Mouse (Mus musculus) ES-E14 (cell line): ENCODE results near the gene Parg. TPM values are rescaled to one million over a fixed set of nuclear protein-coding genes. Genes with fewer than 3 reads are reported as not detected.

ENCODE experiments used
- DNase-seq: peaks from one replicate; pipeline ENCODE4 v3.0.0-alpha.2; 2013; ENCODE audit warnings: low read depth, low spot score
- H3K27ac ChIP-seq: 2 replicates; pipeline ENCODE4 v1.5.1; 2012; ENCODE audit warnings: low read depth, mild to moderate bottlenecking, low read length, moderate library complexity, mixed read lengths; ENCODE audit not compliant: poor library complexity, insufficient read depth, severe bottlenecking
- H3K36me3 ChIP-seq: 2 replicates; pipeline ENCODE4 v1.6.1; 2012; ENCODE audit warnings: mild to moderate bottlenecking, low read length, moderate library complexity, mixed read lengths; ENCODE audit not compliant: control insufficient read depth, poor library complexity, insufficient read depth, severe bottlenecking
- H3K4me1 ChIP-seq, 2 experiments: fragments of 150-350 bp in 1 of 2; sonication (generic) in 1 of 2; 2 replicates each; pipeline ENCODE4 v1.6.1; 2012; ENCODE audit warnings: low read length in 2 of 2, mild to moderate bottlenecking in 1 of 2, mixed read lengths in 1 of 2; ENCODE audit not compliant: control insufficient read depth in 2 of 2, insufficient read depth in 2 of 2, poor library complexity in 1 of 2
- H3K4me3 ChIP-seq, 2 experiments: fragments of 150-350 bp in 1 of 2; sonication (generic) in 1 of 2; 2 replicates each; pipeline ENCODE4 v1.5.1; 2012; ENCODE audit warnings: low read length in 2 of 2, low read depth in 1 of 2, mild to moderate bottlenecking in 1 of 2, mixed read lengths in 1 of 2; ENCODE audit not compliant: insufficient read depth in 1 of 2, poor library complexity in 1 of 2, severe bottlenecking in 1 of 2
- H3K9ac ChIP-seq: 2 replicates; pipeline ENCODE4 v1.6.1; 2012; ENCODE audit warnings: low read depth, mild to moderate bottlenecking, low read length, mixed read lengths; ENCODE audit not compliant: poor library complexity, insufficient read depth, severe bottlenecking
- H3K9me3 ChIP-seq: fragments of 150-350 bp; sonication (generic); 2 replicates; pipeline ENCODE4 v1.6.1; 2012; ENCODE audit warnings: low read depth, mild to moderate bottlenecking, low read length; ENCODE audit not compliant: control insufficient read depth, insufficient read depth
- CHD2 ChIP-seq: IDR thresholded peaks from 2 replicates; pipeline ENCODE4 v1.6.1; 2014; ENCODE audit warnings: mild to moderate bottlenecking, low read depth, low read length, inconsistent platforms
- HCFC1 ChIP-seq: IDR thresholded peaks from 2 replicates; pipeline ENCODE4 v1.6.1; 2012; ENCODE audit warnings: low read length, inconsistent platforms, borderline replicate concordance; ENCODE audit not compliant: insufficient read depth
- MAFK ChIP-seq: IDR thresholded peaks from 2 replicates; pipeline ENCODE4 v1.6.1; 2014; ENCODE audit warnings: mild to moderate bottlenecking, low read depth, low read length, inconsistent platforms; ENCODE audit not compliant: insufficient read depth
- ZC3H11A ChIP-seq: IDR thresholded peaks from 2 replicates; pipeline ENCODE4 v1.6.1; 2012; ENCODE audit warnings: low read depth, mild to moderate bottlenecking, inconsistent platforms, low read length, borderline replicate concordance
- ZNF384 ChIP-seq: IDR thresholded peaks from 2 replicates; pipeline ENCODE4 v1.6.1; 2012; ENCODE audit warnings: low read depth, low read length, inconsistent platforms
- in situ Hi-C, 2 experiments: fragments of 600-800 bp; cut with MboI; formaldehyde crosslinking; loops; one replicate each; pipeline ENCODE4 v1.15.1; 2025; ENCODE audit warnings: low sequenced_read_pairs in 2 of 2, inconsistent platforms in 1 of 2; ENCODE audit not compliant: unreplicated experiment in 2 of 2
- total RNA-seq: library from RNA; depleted of rRNA; stranded (reverse); fragments of 300-350 nt; gene quantifications from 2 replicates; pipeline ENCODE4 v1.2.3, GENCODE M21; 2012; rRNA removed

The Parg gene
- 54.2 and 56.9 TPM in 2 replicates for total RNA-seq

DNA sequence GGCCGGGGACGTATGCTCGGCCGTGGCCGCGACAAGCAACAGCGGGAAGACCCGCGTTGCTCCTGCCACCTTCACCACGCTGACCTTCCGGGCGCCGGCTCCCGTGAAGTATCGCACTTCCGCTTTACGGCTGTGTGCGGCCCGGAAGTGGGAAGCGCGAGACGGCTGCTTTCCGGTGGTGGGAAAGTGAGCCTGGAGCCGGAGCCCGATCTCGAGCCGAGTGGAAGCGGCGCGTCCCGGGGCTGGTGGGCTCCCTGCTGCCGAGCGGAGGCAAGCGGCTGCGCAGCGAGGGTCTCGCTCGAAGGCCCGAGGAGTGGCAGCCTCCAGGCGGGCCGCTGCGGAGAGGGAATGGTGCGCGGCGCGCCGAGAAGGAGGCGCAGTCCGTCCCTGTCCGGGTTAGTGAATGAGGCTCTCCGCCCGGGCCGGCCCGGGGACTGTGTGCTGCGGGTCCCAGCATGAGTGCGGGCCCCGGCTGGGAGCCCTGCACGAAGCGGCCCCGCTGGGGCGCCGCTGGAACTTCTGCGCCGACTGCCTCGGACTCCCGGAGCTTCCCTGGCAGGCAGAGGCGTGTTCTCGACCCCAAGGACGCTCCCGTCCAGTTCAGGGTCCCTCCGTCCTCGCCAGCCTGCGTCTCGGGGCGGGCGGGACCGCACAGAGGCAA is at the start of gene Parg, which contains the start of gene Timm23:
TSS of gene Parg (plus strand) at position 159 of the 661 bp plus-strand sequence.
TSS of gene Timm23 (minus strand) at position 108 of the 661 bp plus-strand sequence.
- Histone ChIP-seq H3K27ac (peak within 1 kb of the TSS; percentile 68), H3K36me3 (peaks cover 14% of the 10 kb centered on the region), H3K4me3 (peak within 1 kb of the TSS; percentile 91 to 93), H3K9ac (peak within 1 kb of the TSS; percentile 96), H3K4me1 (peaks cover 6% of the 10 kb centered on the region in 2 experiments; a peak in 2 of 4 replicates), H3K9me3 (no peaks in the 10 kb centered on the region)
- in situ Hi-C loops, result no loop called here
- DNase-seq, result peak; percentile 78
- TF ChIP-seq HCFC1 (peak; percentile 21; the same call in 1 of the 2 replicates), MAFK (no peak)

DNA sequence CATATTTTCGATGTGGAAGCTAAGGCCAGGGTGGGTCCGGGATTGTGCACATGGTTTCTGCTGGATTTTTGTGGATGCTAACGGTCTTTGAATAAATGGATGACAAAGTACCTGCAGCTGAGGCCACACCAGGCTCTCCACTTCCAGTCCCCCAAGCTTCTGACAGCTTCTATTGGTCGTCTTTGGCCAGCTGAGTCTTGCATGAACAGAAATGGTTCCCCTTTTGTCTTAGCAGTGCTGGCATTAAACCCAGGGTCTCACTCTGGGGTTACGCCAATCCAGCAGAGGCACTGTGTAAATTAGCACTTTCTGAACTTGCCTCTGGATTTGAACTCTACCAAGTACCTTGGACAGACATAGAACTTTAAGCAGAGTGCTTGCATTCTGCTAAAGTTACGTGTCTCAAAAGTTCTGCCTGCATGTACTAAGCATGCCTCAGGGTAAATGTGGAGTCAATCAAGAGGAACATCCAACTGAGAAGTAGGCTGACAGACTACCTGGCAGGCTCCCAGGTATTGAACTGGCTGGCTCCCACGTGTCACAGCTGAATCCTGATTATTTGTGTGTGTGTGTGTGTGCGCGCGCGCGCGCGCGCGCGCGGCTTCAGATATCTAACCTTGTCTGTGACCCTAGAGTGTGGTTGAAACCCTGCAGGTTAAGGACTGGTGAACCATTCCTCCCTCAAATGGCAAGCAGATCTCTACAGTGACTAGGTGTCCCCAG is 49.3 kb upstream of the Parg start:
- H3K9ac ChIP-seq, result no peak overlapping the region
- DNase-seq, result no peak
- H3K36me3 ChIP-seq, result no peaks in the 10 kb centered on the region
- no peaks in the 10 kb centered on the region for H3K9me3 ChIP-seq
- no peak overlapping the region for H3K27ac ChIP-seq
- no peak overlapping the region for H3K4me3 ChIP-seq
- in situ Hi-C loops, result no loop called here
- peaks cover 0 to 2% of the 10 kb centered on the region in 2 experiments; a peak in 1 of 4 replicates for H3K4me1 ChIP-seq
- TF ChIP-seq ZC3H11A (no peak), MAFK (no peak), CHD2 (no peak), ZNF384 (no peak), HCFC1 (no peak)

DNA sequence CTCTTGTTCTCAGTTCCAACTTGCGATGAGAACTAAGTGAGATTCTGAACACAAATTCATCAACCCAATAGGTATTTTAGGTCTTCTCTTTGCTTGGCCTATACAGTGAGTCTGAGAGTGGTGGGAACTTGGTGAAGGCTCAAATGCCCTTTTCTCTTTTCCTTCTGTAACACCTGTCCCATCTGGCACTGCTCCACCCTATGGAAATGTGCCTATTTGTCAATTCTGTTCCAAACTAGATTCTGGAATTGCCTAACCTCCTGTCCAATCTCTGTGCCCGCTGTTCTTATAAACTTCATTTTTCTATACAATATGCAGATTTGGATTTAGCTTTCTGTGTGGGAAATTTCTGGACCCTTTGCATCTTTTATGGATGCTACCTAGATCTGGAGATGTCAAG is 48.6 kb upstream of the Parg start:
- H3K4me1 ChIP-seq, result peaks cover 0 to 2% of the 10 kb centered on the region in 2 experiments; a peak in 1 of 4 replicates
- H3K4me3 ChIP-seq, result no peak overlapping the region
- no peak for DNase-seq
- no peak overlapping the region for H3K27ac ChIP-seq
- H3K9me3 ChIP-seq, result no peaks in the 10 kb centered on the region
- no peaks in the 10 kb centered on the region for H3K36me3 ChIP-seq
- TF ChIP-seq MAFK (no peak), CHD2 (no peak), HCFC1 (no peak), ZC3H11A (no peak), ZNF384 (no peak)
- no peak overlapping the region for H3K9ac ChIP-seq
- in situ Hi-C loops, result no loop called here

DNA sequence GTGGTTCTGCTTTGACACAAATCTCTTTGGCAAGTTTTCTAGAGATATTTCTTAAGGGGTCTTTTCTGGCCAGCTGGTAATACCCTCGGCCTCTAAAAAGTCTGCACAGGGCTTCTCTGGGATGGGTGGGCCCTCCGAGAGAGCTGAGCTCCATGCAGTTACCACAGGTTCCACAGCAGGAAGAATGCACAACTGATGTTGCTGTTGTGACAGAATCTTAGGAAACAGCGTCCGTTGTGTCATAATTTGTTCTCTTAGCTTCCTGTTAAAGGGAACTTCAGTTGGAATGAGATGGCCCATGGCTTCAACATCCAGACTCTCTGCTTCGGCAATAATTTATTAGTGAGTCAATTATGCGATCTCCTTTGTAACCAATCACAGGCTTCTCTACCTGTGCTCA is 47.0 kb upstream of the Parg start:
- H3K27ac ChIP-seq, result no peak overlapping the region
- no peak for DNase-seq
- no peaks in the 10 kb centered on the region for H3K36me3 ChIP-seq
- H3K9me3 ChIP-seq, result no peaks in the 10 kb centered on the region
- H3K4me1 ChIP-seq, result peaks cover 1 to 2% of the 10 kb centered on the region in 2 experiments; a peak in 1 of 4 replicates
- H3K9ac ChIP-seq, result no peak overlapping the region
- H3K4me3 ChIP-seq, result 0 out of 4 replicates have a peak overlapping the region, but pooled peaks of 1 of the 2 experiments have one; percentile 41
- in situ Hi-C loops, result no loop called here
- TF ChIP-seq CHD2, result no peak
- TF ChIP-seq HCFC1, result no peak
- no peak for TF ChIP-seq ZNF384
- no peak for TF ChIP-seq MAFK
- no peak for TF ChIP-seq ZC3H11A
